Mouse (Mus musculus): ENCODE data around the gene Gimap1. TPM values are rescaled to one million over a fixed set of nuclear protein-coding genes. Genes with fewer than 3 reads are reported as not detected.

Gene Gimap1
- polyA plus RNA-seq, 1 experiment: not detected

- no peak overlapping the region for H3K27ac ChIP-seq (ENCODE audit: insufficient read depth, low read length)
- H3K27me3 ChIP-seq (ENCODE audit: control insufficient read depth, insufficient read depth, low read length, poor library complexity, severe bottlenecking): no peaks in the 10 kb centered on the region; the same call in 1 of the 2 replicates
- H3K36me3 ChIP-seq (ENCODE audit: control insufficient read depth, insufficient read depth, low read length, poor library complexity, severe bottlenecking): no peaks in the 10 kb centered on the region
- H3K4me3 ChIP-seq (ENCODE audit: low read depth, low read length): no peak overlapping the region
- no peaks in the 10 kb centered on the region for H3K4me1 ChIP-seq (ENCODE audit: control insufficient read depth, insufficient read depth, low read length)
- no peak overlapping the region for H3K9ac ChIP-seq (ENCODE audit: low read depth, poor library complexity, severe bottlenecking)
- TF ChIP-seq CTCF (IDR thresholded peaks at IDR 0.05; ENCODE audit: low read depth, low read length) (no peak), POLR2A (IDR thresholded peaks at IDR 0.05; ENCODE audit: insufficient read depth, low read length) (no peak), EP300 (IDR thresholded peaks at IDR 0.05; ENCODE audit: insufficient read depth, low read depth, low read length) (no peak)
- no peaks in the 10 kb centered on the region for H3K9me3 ChIP-seq (replicated peaks; ENCODE audit: control insufficient read depth, insufficient read depth, low read length, poor library complexity, severe bottlenecking)
These were observed 11.1 kb upstream of the Gimap1 start for GRCm38 (mm10) chr6:48727761-48728160.

DNA sequence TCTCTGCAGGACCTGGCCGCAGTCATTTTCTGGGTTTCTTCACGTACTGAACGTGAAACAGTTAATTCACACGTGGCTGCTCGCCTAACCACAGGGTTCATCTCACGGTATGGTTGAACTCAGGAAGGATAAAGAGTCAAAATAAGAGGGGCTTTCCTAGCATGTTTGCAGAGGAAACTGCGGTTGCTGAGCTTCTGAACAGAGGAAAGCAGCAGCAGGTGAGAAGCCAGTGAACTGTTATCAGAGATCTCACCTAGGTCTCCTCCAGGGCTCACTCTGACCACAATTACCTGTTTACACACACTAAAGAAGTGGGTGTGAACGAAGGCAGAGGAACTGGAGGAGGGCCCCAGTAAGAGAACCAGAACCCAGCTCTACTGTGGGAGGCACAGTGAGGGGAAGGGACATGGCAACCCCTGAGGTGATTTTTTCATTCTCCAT, 6.0 kb upstream of the Gimap1 start:
- no peak overlapping the region for H3K9ac ChIP-seq (ENCODE audit: low read depth, poor library complexity, severe bottlenecking)
- H3K4me3 ChIP-seq (ENCODE audit: low read depth, low read length): no peak overlapping the region
- no peaks in the 10 kb centered on the region for H3K36me3 ChIP-seq (ENCODE audit: control insufficient read depth, insufficient read depth, low read length, poor library complexity, severe bottlenecking)
- TF ChIP-seq EP300 (IDR thresholded peaks at IDR 0.05; ENCODE audit: insufficient read depth, low read depth, low read length): no peak
- TF ChIP-seq POLR2A (IDR thresholded peaks at IDR 0.05; ENCODE audit: insufficient read depth, low read length): no peak
- TF ChIP-seq CTCF (IDR thresholded peaks at IDR 0.05; ENCODE audit: low read depth, low read length): no peak
- H3K4me1 ChIP-seq (ENCODE audit: control insufficient read depth, insufficient read depth, low read length): no peaks in the 10 kb centered on the region
- no peak overlapping the region for H3K27ac ChIP-seq (ENCODE audit: insufficient read depth, low read length)
- no peaks in the 10 kb centered on the region; the same call in 1 of the 2 replicates for H3K27me3 ChIP-seq (ENCODE audit: control insufficient read depth, insufficient read depth, low read length, poor library complexity, severe bottlenecking)
- no peaks in the 10 kb centered on the region for H3K9me3 ChIP-seq (replicated peaks; ENCODE audit: control insufficient read depth, insufficient read depth, low read length, poor library complexity, severe bottlenecking)

- Histone ChIP-seq H3K9ac (ENCODE audit: low read depth, poor library complexity, severe bottlenecking) (no peak overlapping the region), H3K36me3 (ENCODE audit: control insufficient read depth, insufficient read depth, low read length, poor library complexity, severe bottlenecking) (no peaks in the 10 kb centered on the region), H3K27ac (ENCODE audit: insufficient read depth, low read length) (no peak overlapping the region), H3K9me3 (replicated peaks; ENCODE audit: control insufficient read depth, insufficient read depth, low read length, poor library complexity, severe bottlenecking) (no peaks in the 10 kb centered on the region), H3K27me3 (ENCODE audit: control insufficient read depth, insufficient read depth, low read length, poor library complexity, severe bottlenecking) (no peaks in the 10 kb centered on the region; the same call in 1 of the 2 replicates), H3K4me3 (ENCODE audit: low read depth, low read length) (no peak overlapping the region), H3K4me1 (ENCODE audit: control insufficient read depth, insufficient read depth, low read length) (no peaks in the 10 kb centered on the region)
- no peak for TF ChIP-seq EP300 (IDR thresholded peaks at IDR 0.05; ENCODE audit: insufficient read depth, low read depth, low read length)
- no peak for TF ChIP-seq POLR2A (IDR thresholded peaks at IDR 0.05; ENCODE audit: insufficient read depth, low read length)
- no peak for TF ChIP-seq CTCF (IDR thresholded peaks at IDR 0.05; ENCODE audit: low read depth, low read length)
These were observed 5.2 kb upstream of the Gimap1 start for GRCm38 (mm10) chr6:48733660-48734059.

DNA sequence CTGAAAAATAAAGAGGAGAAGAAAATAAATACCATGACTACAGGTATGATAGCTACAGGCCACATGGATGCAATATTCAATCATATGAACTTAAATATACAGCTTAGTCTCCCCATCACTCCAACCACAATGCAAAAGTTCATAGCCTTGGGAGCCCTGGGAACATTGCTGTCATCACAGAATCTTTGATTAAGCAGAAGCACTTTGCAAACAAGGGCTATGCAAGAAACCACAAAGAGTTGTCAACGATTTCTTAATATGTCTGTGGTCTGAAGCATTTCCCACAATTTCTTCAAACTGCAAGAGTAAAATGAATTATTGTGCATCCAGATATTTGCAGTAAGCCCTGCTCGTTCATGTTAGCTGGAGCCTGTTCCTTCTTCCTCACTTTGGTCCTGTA, 1.8 kb upstream of the Gimap1 start:
- TF ChIP-seq CTCF (IDR thresholded peaks at IDR 0.05; ENCODE audit: low read depth, low read length): no peak
- no peak for TF ChIP-seq EP300 (IDR thresholded peaks at IDR 0.05; ENCODE audit: insufficient read depth, low read depth, low read length)
- TF ChIP-seq POLR2A (IDR thresholded peaks at IDR 0.05; ENCODE audit: insufficient read depth, low read length): no peak
- H3K36me3 ChIP-seq (ENCODE audit: control insufficient read depth, insufficient read depth, low read length, poor library complexity, severe bottlenecking): no peaks in the 10 kb centered on the region

DNA sequence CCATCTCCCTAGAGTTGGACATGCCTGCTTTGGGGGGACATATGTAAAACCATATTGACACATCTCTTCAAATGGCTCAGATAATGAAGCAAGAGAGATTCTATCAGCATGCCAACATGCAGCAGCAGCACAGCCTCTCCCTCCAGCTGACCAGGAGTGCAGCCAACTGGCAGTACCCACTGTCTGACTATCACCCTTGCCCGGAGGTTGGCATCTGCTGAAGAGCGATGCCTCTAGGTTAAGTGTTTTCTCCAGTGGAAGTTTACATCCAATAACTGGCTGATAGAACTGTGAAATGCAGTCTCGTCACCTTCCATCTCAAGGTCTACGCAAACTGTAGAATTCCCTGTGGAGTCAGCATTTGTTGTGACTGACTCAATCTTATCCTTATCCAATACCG, 1.2 kb upstream of the Gimap1 start:
- Histone ChIP-seq H3K27ac (ENCODE audit: insufficient read depth, low read length) (no peak overlapping the region), H3K9ac (ENCODE audit: low read depth, poor library complexity, severe bottlenecking) (no peak overlapping the region), H3K9me3 (replicated peaks; ENCODE audit: control insufficient read depth, insufficient read depth, low read length, poor library complexity, severe bottlenecking) (no peaks in the 10 kb centered on the region), H3K36me3 (ENCODE audit: control insufficient read depth, insufficient read depth, low read length, poor library complexity, severe bottlenecking) (no peaks in the 10 kb centered on the region), H3K27me3 (ENCODE audit: control insufficient read depth, insufficient read depth, low read length, poor library complexity, severe bottlenecking) (no peaks in the 10 kb centered on the region; the same call in 1 of the 2 replicates), H3K4me3 (ENCODE audit: low read depth, low read length) (no peak overlapping the region), H3K4me1 (ENCODE audit: control insufficient read depth, insufficient read depth, low read length) (no peaks in the 10 kb centered on the region)
- no peak for TF ChIP-seq POLR2A (IDR thresholded peaks at IDR 0.05; ENCODE audit: insufficient read depth, low read length)
- no peak for TF ChIP-seq CTCF (IDR thresholded peaks at IDR 0.05; ENCODE audit: low read depth, low read length)

More for the DNA sequence above, 1.8 kb upstream of the Gimap1 start:
- Histone ChIP-seq H3K27ac (ENCODE audit: insufficient read depth, low read length) (no peak overlapping the region), H3K9ac (ENCODE audit: low read depth, poor library complexity, severe bottlenecking) (no peak overlapping the region), H3K27me3 (ENCODE audit: control insufficient read depth, insufficient read depth, low read length, poor library complexity, severe bottlenecking) (no peaks in the 10 kb centered on the region; the same call in 1 of the 2 replicates), H3K4me3 (ENCODE audit: low read depth, low read length) (no peak overlapping the region), H3K9me3 (replicated peaks; ENCODE audit: control insufficient read depth, insufficient read depth, low read length, poor library complexity, severe bottlenecking) (no peaks in the 10 kb centered on the region), H3K4me1 (ENCODE audit: control insufficient read depth, insufficient read depth, low read length) (no peaks in the 10 kb centered on the region)

- Histone ChIP-seq H3K9me3 (replicated peaks; ENCODE audit: control insufficient read depth, insufficient read depth, low read length, poor library complexity, severe bottlenecking) (no peaks in the 10 kb centered on the region), H3K9ac (ENCODE audit: low read depth, poor library complexity, severe bottlenecking) (no peak overlapping the region), H3K36me3 (ENCODE audit: control insufficient read depth, insufficient read depth, low read length, poor library complexity, severe bottlenecking) (no peaks in the 10 kb centered on the region), H3K4me1 (ENCODE audit: control insufficient read depth, insufficient read depth, low read length) (no peaks in the 10 kb centered on the region), H3K27ac (ENCODE audit: insufficient read depth, low read length) (no peak overlapping the region), H3K4me3 (ENCODE audit: low read depth, low read length) (no peak overlapping the region), H3K27me3 (ENCODE audit: control insufficient read depth, insufficient read depth, low read length, poor library complexity, severe bottlenecking) (no peaks in the 10 kb centered on the region; the same call in 1 of the 2 replicates)
- TF ChIP-seq POLR2A (IDR thresholded peaks at IDR 0.05; ENCODE audit: insufficient read depth, low read length): no peak
- TF ChIP-seq CTCF (IDR thresholded peaks at IDR 0.05; ENCODE audit: low read depth, low read length): no peak
- TF ChIP-seq EP300 (IDR thresholded peaks at IDR 0.05; ENCODE audit: insufficient read depth, low read depth, low read length): no peak
These were observed 864 bp downstream of the Gimap1 start for GRCm38 (mm10) chr6:48739780-48740055.
